Mouse (Mus musculus): ENCODE results near the gene Eogt. TPM values are rescaled to one million over a fixed set of nuclear protein-coding genes. Genes with fewer than 3 reads are reported as not detected.

Gene Eogt
- polyA plus RNA-seq (2012): 0.20 and 0.32 TPM in 2 replicates

DNA sequence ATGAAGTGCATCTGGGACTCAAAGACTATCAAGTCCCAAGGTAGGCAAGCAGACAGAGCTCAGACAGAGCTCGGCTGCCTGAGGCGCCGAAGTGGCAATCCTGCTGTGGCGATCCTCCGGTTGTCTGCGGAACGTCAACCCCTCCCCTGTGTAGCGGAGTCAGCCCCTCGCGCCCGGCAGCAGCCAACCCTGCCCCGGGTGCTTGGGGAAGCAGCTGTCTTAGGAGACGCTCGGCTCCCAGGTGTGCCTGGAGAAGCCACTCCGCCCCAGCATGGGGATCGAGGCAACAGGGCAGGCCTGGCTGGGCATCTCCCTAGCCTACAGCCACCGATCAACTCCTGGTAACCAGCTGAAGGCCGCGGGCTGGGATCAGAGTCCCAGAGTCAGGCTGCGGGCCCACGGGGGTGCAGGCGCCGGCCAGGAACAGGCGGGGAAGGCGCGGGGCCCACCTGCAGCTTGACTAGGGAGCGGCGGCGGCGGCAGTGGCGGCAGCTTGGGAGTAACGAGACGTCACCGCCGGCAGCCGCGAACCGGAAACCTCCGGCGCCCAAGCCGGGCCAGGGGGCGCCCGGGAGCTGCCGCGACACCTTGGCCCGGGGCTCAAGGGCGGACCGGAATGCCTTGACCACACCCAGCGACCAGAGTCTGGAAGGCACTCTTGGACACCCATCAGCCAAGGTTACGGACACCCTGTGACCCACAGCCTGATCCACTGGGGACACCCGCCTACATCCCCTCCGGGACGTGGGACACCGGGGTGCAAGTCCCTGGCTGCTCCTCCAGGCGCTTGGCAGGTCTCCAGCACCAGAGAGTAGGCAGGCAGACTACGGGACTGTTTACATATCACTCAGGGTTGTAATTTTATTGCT, at the start of gene Eogt:
Gene Eogt (minus strand): TSS at position 800 of the 869 bp plus-strand sequence.

DNA sequence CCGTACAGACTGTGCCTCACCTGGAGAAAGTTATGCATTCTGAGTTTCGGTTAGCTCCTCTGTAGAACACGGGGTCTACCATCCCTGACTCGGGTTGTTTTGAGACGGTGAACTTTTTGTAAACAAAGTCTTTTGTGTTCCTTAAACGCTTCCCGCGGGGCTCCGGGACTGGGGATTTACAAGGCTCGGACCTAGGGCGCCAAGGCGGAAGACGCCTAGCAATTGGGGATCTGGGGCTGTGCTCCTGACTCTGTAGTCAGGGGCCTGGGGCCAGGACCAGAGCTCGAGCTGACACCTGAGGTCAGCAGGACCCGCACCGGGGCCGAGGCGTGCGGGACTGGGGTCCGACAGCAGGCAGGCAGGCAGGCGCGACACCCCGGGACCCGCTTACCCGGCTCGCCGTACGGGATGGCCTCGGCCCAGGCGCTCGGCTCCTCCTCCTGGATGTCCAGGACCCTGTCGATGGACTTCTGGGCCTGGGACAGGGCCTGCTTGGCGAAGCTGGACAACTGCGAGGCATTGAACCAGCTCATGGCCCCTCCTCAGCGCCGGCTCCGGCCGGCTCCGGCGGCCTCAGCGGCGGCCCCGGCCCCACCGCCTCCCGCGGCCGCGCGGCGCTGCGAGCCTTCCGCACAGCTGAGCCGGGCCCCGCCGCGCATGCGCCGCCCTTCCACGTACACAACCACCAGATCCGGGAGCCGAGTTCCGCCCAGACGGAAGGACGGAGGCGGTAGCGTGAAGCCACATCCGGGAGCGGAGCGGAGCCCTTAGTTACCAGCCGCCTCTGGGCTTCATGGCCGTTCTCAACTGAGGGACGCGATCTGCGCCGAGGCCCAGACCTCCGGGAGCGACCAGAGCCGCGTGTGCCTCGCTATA, 29.7 kb upstream of the Eogt start, which contains the start of gene Tmf1:
Gene Tmf1 (minus strand): TSS at position 632 of the 876 bp plus-strand sequence.

DNA sequence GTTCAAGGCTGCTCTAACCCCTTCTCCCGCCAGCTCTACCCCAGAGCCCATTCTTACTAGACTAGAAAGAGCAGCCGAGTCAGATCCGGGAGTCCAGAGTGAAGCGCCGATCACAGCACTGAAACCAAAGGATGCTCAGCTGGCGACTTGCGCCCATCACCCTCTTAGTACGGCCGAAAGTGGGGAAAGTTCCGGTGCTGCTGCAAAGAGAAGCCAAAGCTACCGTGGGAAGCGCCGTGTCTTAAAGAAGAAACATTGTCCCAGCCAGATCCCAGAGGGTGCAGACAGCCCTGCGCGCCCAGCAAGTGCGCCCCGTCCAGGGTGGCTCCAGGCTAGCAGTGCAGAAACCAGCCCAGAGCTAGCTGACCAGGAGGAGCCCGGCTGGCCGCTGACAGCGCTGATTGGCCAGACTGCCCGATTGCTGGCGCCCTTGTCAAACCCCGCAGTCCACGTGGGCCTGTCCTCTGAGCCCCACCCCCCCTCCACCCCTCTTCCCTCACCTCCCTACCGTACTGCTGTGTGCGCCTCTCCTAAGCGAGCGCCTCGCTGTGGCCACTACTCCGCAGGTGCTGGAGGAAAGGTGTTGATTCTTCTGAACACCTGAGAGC, 88.8 kb downstream of the Eogt start, which contains the start of gene Fam19a4:
Gene Fam19a4 (minus strand): TSS at position 340 of the 608 bp plus-strand sequence.

Other genes starting within 250 kb of the Eogt start
- gene Fam19a4, start 88.8 kb downstream of the Eogt start, polyA plus RNA-seq (2012): not detected in 2 replicates
- gene Tmf1, start 29.9 kb upstream of the Eogt start, polyA plus RNA-seq (2012): 6.6 and 8.3 TPM in 2 replicates
- gene Uba3, start 56.5 kb upstream of the Eogt start, polyA plus RNA-seq (2012): 6.6 and 8.6 TPM in 2 replicates
- gene Arl6ip5, start 61.5 kb upstream of the Eogt start, polyA plus RNA-seq (2012): 21.9 and 23.9 TPM in 2 replicates
- gene Lmod3, start 103.6 kb upstream of the Eogt start, polyA plus RNA-seq (2012): not detected in 2 replicates

Measured in megakaryocyte-erythroid progenitor cell, adult 5 weeks (primary cell).